Mouse (Mus musculus): ENCODE results near the gene Zfp87. TPM values are rescaled to one million over a fixed set of nuclear protein-coding genes. Genes with fewer than 3 reads are reported as not detected.

Zfp87 gene
- polyA plus RNA-seq, 1 experiment from 2014 or later, result 25.2 TPM

DNA sequence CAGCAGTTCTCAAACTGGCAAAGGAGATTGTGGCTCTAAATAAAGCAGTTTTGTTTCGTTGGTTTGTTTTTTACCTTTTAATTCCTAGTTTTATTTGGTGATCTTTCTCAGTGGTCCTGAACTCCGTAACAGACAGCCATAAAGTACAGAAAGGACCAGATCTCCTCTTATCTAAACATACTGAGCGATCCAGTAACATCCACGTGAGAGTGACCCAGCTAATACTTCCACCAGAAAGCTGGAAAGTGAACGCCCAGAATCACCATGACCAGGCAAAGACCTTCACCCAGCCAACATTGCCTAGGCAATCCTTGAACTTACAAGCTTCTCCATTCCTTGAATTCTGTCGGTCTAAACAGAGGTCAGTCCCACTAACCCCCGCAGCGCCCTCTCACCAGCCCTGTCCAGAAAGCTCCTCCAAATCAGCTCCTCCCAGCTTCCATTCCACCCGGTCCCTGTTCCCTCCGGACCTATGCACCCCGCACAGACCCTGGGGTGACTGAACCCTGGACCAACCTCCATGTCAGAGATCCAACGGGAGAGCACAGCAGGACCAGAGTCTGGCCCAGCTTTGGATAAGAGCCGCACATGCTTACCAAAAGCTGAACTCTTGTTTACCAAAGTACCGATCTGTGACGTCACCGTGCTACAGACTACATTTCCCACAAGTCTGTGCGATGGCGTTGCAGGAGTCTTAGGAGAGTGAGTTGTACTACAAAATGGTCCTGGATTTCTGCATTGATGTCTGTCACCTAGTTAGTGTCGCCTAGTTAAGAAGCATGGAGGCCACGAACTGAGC is 42.2 kb downstream of the Zfp87 start, which contains the start of gene Zfp874b:
Gene Zfp874b (minus strand): TSS at position 634 of the 799 bp plus-strand sequence.
- H3K27me3 ChIP-seq, result no peaks in the 10 kb centered on the region
- H3K36me3 ChIP-seq, result peaks cover 13% of the 10 kb centered on the region
- H3K9me3 ChIP-seq, result no peaks in the 10 kb centered on the region
- peak within 1 kb of the TSS; percentile 58 for H3K9ac ChIP-seq
- 4% methylated on average over 20 of the region's 20 CpGs for WGBS
- no peak within 1 kb of the TSS for H3K27ac ChIP-seq
- H3K4me3 ChIP-seq, result peak within 1 kb of the TSS; percentile 62
- H3K4me1 ChIP-seq, result no peaks in the 10 kb centered on the region
- H3K4me2 ChIP-seq (replicated peaks), result peak within 1 kb of the TSS; percentile 63
- ATAC-seq (ENCODE audit: insufficient number of reproducible peaks, insufficient read depth, low FRiP score, low TSS enrichment), result peak; percentile 91

DNA sequence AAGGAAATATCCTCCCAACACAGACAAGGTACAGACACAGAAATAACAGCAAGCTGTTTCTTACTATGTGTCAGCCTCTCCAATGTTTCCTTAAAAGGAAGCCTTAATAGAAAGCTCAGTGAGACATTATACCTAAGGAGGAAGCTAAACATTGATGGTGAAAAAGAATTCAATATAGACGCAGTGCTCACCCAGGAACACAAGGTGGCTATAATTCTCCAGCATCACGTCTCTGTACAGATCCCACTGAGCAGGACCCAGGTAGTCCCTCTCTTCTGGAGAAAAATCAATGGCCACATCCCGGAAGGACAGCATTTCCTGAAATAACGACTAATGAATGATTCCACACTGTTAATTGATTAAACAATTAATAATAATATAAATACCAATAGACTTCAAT is 44.4 kb downstream of the Zfp87 start:
- no peaks in the 10 kb centered on the region for H3K9me3 ChIP-seq
- H3K4me1 ChIP-seq, result no peaks in the 10 kb centered on the region
- H3K9ac ChIP-seq, result no peak overlapping the region
- H3K36me3 ChIP-seq, result no peaks in the 10 kb centered on the region
- no peaks in the 10 kb centered on the region for H3K27me3 ChIP-seq
- no peak overlapping the region for H3K4me3 ChIP-seq
- 58% methylated on average over 4 of the region's 4 CpGs for WGBS
- H3K4me2 ChIP-seq (replicated peaks), result no peak overlapping the region
- ATAC-seq (ENCODE audit: insufficient number of reproducible peaks, insufficient read depth, low FRiP score, low TSS enrichment), result no peak
- no peak overlapping the region for H3K27ac ChIP-seq

DNA sequence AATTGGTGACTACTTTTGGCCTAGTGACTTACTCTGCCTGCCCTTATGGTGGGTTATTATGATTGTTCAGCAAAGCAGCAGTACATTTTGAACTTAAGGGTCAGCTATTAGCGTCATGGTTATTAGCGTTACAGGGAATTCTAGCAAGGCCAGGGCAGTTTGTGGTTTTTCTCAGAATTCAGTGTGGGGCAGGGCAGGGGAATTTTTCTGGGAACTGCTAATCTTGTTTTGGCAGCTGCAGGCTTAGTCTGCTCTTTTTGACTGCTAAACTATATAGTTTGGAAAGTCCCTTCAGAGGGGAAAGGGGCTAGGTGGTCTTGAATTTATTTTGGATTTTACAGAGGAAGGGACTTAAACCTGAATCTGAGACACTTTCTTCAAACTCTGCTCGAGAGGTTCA is 56.7 kb downstream of the Zfp87 start:
- H3K27ac ChIP-seq, result no peak overlapping the region
- H3K4me2 ChIP-seq (replicated peaks), result no peak overlapping the region
- no peak for ATAC-seq (ENCODE audit: insufficient number of reproducible peaks, insufficient read depth, low FRiP score, low TSS enrichment)
- no peak overlapping the region for H3K9ac ChIP-seq
- WGBS, result 80% methylated on average over 3 of the region's 3 CpGs
- H3K27me3 ChIP-seq, result no peaks in the 10 kb centered on the region
- no peaks in the 10 kb centered on the region for H3K4me1 ChIP-seq
- peaks cover 11% of the 10 kb centered on the region; the same call in 1 of the 2 replicates for H3K36me3 ChIP-seq
- H3K9me3 ChIP-seq, result 0 out of 2 replicates have a peak, but pooled peaks cover 5% of the 10 kb centered on the region
- H3K4me3 ChIP-seq, result no peak overlapping the region

Other genes starting within 250 kb of the Zfp87 start
- 1.9 and 2.4 TPM in 2 replicates for gene Zfp458, start 247.7 kb downstream of the Zfp87 start, polyA plus RNA-seq (2016; fragmentation: Nextera tagmentation; extraction: Ambion mirVana)
- gene Zfp457, start 219.7 kb downstream of the Zfp87 start, polyA plus RNA-seq (2016; fragmentation: Nextera tagmentation; extraction: Ambion mirVana), result 0.55 and 0.87 TPM in 2 replicates
- gene Zfp595, start 193.6 kb downstream of the Zfp87 start, polyA plus RNA-seq (2016; fragmentation: Nextera tagmentation; extraction: Ambion mirVana), result 2.5 and 2.9 TPM in 2 replicates
- gene Gm28044, start 165.6 kb downstream of the Zfp87 start, polyA plus RNA-seq (2016; fragmentation: Nextera tagmentation; extraction: Ambion mirVana), result not detected in 2 replicates
- 0.94 and 0.96 TPM in 2 replicates for gene Zfp953, start 165.6 kb downstream of the Zfp87 start, polyA plus RNA-seq (2016; fragmentation: Nextera tagmentation; extraction: Ambion mirVana)
- gene Gm28041, start 150.4 kb downstream of the Zfp87 start, polyA plus RNA-seq (2016; fragmentation: Nextera tagmentation; extraction: Ambion mirVana), result 0.37 and 0.67 TPM in 2 replicates
- gene Zfp456, start 150.4 kb downstream of the Zfp87 start, polyA plus RNA-seq (2016; fragmentation: Nextera tagmentation; extraction: Ambion mirVana), result 1.5 TPM in 2 replicates
- 4.9 and 6.6 TPM in 2 replicates for gene Zfp429, start 126.4 kb downstream of the Zfp87 start, polyA plus RNA-seq (2016; fragmentation: Nextera tagmentation; extraction: Ambion mirVana)
- 1.0 and 1.1 TPM in 2 replicates for gene Zfp459, start 104.8 kb downstream of the Zfp87 start, polyA plus RNA-seq (2016; fragmentation: Nextera tagmentation; extraction: Ambion mirVana)
- gene Zfp874a, start 74.6 kb downstream of the Zfp87 start, polyA plus RNA-seq (2016; fragmentation: Nextera tagmentation; extraction: Ambion mirVana), result 9.5 and 10.4 TPM in 2 replicates
- gene Zfp874b, start 41.9 kb downstream of the Zfp87 start, polyA plus RNA-seq (2016; fragmentation: Nextera tagmentation; extraction: Ambion mirVana), result 2.9 and 3.8 TPM in 2 replicates
- 22.5 and 24.0 TPM in 2 replicates for gene Zfp58, start 25.6 kb downstream of the Zfp87 start, polyA plus RNA-seq (2016; fragmentation: Nextera tagmentation; extraction: Ambion mirVana)
- not detected in 2 replicates for gene Gm26965, start within 50 bp of the Zfp87 start, polyA plus RNA-seq (2016; fragmentation: Nextera tagmentation; extraction: Ambion mirVana)
- gene Zfp748, start 27.7 kb upstream of the Zfp87 start, polyA plus RNA-seq (2016; fragmentation: Nextera tagmentation; extraction: Ambion mirVana), result 16.9 and 17.0 TPM in 2 replicates
- 5.3 TPM in 2 replicates for gene Zfp729b, start 83.5 kb upstream of the Zfp87 start, polyA plus RNA-seq (2016; fragmentation: Nextera tagmentation; extraction: Ambion mirVana)
- gene Gm49345, start 111.6 kb upstream of the Zfp87 start, polyA plus RNA-seq (2016; fragmentation: Nextera tagmentation; extraction: Ambion mirVana), result not detected in 2 replicates
- gene Zfp729a, start 111.6 kb upstream of the Zfp87 start, polyA plus RNA-seq (2016; fragmentation: Nextera tagmentation; extraction: Ambion mirVana), result 3.2 and 3.8 TPM in 2 replicates
- gene Zfp738, start 160.9 kb upstream of the Zfp87 start, polyA plus RNA-seq (2016; fragmentation: Nextera tagmentation; extraction: Ambion mirVana), result 14.8 and 14.9 TPM in 2 replicates
- gene Zfp65, start 203.0 kb upstream of the Zfp87 start, polyA plus RNA-seq (2016; fragmentation: Nextera tagmentation; extraction: Ambion mirVana), result 8.4 and 10.5 TPM in 2 replicates
- 7.5 and 7.7 TPM in 2 replicates for gene Zfp85, start 229.1 kb upstream of the Zfp87 start, polyA plus RNA-seq (2016; fragmentation: Nextera tagmentation; extraction: Ambion mirVana)